Mouse (Mus musculus): Measurements from ENCODE around the gene Rgp1. TPM values are rescaled to one million over a fixed set of nuclear protein-coding genes. Genes with fewer than 3 reads are reported as not detected.

Gene Rgp1
- polyA plus RNA-seq, 1 experiment, result 41.2 TPM

GRCm38 (mm10) chr4:43636751-43637150, 58.2 kb downstream of the Rgp1 start:
- WGBS, result 89% methylated on average over 6 of the region's 6 CpGs
- TF ChIP-seq CTCF (conservative IDR thresholded peaks at IDR 0.05; ENCODE audit: insufficient read depth, insufficient read length, low read depth, low read length) (no peak), POLR2A (IDR thresholded peaks at IDR 0.05; ENCODE audit: low read depth, low read length) (no peak)
- Histone ChIP-seq H3K4me3 (ENCODE audit: insufficient read depth, low read depth, low read length) (no peak overlapping the region), H3K27ac (ENCODE audit: insufficient read depth, low read depth, low read length) (no peak overlapping the region), H3K36me3 (ENCODE audit: control insufficient read depth, insufficient read depth, low read length) (no peaks in the 10 kb centered on the region), H3K27me3 (replicated peaks; ENCODE audit: control insufficient read depth, insufficient read depth, low read length) (no peaks in the 10 kb centered on the region), H3K4me1 (ENCODE audit: control insufficient read depth, insufficient read depth, low read length) (peaks cover 6% of the 10 kb centered on the region; the same call in 1 of the 2 replicates)
- DNase-seq, result no peak

Other genes with a start within 250 kb of the Rgp1 start
- 15.5 and 17.3 TPM in 2 replicates for gene Rusc2, start 196.7 kb upstream of the Rgp1 start, polyA plus RNA-seq (2012; rRNA removed)
- gene Fam166b, start 149.6 kb upstream of the Rgp1 start, polyA plus RNA-seq (2012; rRNA removed), result 1.3 and 1.6 TPM in 2 replicates
- gene Tesk1, start 136.8 kb upstream of the Rgp1 start, polyA plus RNA-seq (2012; rRNA removed), result 59.0 and 72.5 TPM in 2 replicates
- 4.5 and 12.6 TPM in 2 replicates for gene Cd72, start 124.1 kb upstream of the Rgp1 start, polyA plus RNA-seq (2012; rRNA removed)
- gene Sit1, start 95.0 kb upstream of the Rgp1 start, polyA plus RNA-seq (2012; rRNA removed), result 0.23 and 1.4 TPM in 2 replicates
- 529 and 664 TPM in 2 replicates for gene Ccdc107, start 85.8 kb upstream of the Rgp1 start, polyA plus RNA-seq (2012; rRNA removed)
- 17.3 and 26.6 TPM in 2 replicates for gene Arhgef39, start 79.0 kb upstream of the Rgp1 start, polyA plus RNA-seq (2012; rRNA removed)
- gene Car9, start 71.7 kb upstream of the Rgp1 start, polyA plus RNA-seq (2012; rRNA removed), result 4.9 and 5.8 TPM in 2 replicates
- gene Tpm2, start 55.0 kb upstream of the Rgp1 start, polyA plus RNA-seq (2012; rRNA removed), result 10.8 and 51.9 TPM in 2 replicates
- gene Creb3, start 16.4 kb upstream of the Rgp1 start, polyA plus RNA-seq (2012; rRNA removed), result 58.2 and 74.5 TPM in 2 replicates
- gene Tln1, start 16.0 kb upstream of the Rgp1 start, polyA plus RNA-seq (2012; rRNA removed), result 92.1 and 106 TPM in 2 replicates
- 12.2 and 13.9 TPM in 2 replicates for gene Gba2, start 158 bp downstream of the Rgp1 start, polyA plus RNA-seq (2012; rRNA removed)
- 2.9 and 4.7 TPM in 2 replicates for gene Msmp, start 5.8 kb downstream of the Rgp1 start, polyA plus RNA-seq (2012; rRNA removed)
- 38.0 and 41.5 TPM in 2 replicates for gene Npr2, start 53.2 kb downstream of the Rgp1 start, polyA plus RNA-seq (2012; rRNA removed)
- 2.2 and 2.4 TPM in 2 replicates for gene Spag8, start 74.9 kb downstream of the Rgp1 start, polyA plus RNA-seq (2012; rRNA removed)
- 374 and 465 TPM in 2 replicates for gene Hint2, start 77.8 kb downstream of the Rgp1 start, polyA plus RNA-seq (2012; rRNA removed)
- 8.3 and 8.6 TPM in 2 replicates for gene Tmem8b, start 90.3 kb downstream of the Rgp1 start, polyA plus RNA-seq (2012; rRNA removed)
- 0.09 and 0.12 TPM in 2 replicates for gene Fam221b, start 90.4 kb downstream of the Rgp1 start, polyA plus RNA-seq (2012; rRNA removed)
- gene Olfr70, start 122.1 kb downstream of the Rgp1 start, polyA plus RNA-seq (2012; rRNA removed), result not detected in 2 replicates
- not detected in 2 replicates for gene Olfr71, start 131.5 kb downstream of the Rgp1 start, polyA plus RNA-seq (2012; rRNA removed)
- 4.8 and 5.1 TPM in 2 replicates for gene Hrct1, start 148.5 kb downstream of the Rgp1 start, polyA plus RNA-seq (2012; rRNA removed)
- 2.4 and 2.5 TPM in 2 replicates for gene Spaar, start 151.3 kb downstream of the Rgp1 start, polyA plus RNA-seq (2012; rRNA removed)
- not detected in 2 replicates for gene Olfr159, start 192.3 kb downstream of the Rgp1 start, polyA plus RNA-seq (2012; rRNA removed)
- not detected in 2 replicates for gene Olfr156, start 245.2 kb downstream of the Rgp1 start, polyA plus RNA-seq (2012; rRNA removed)